Mouse (Mus musculus): Measurements from ENCODE around the gene Hyou1. TPM values are rescaled to one million over a fixed set of nuclear protein-coding genes. Genes with fewer than 3 reads are reported as not detected.
"Not testable (repeated sequence)": the region's sequence is repeated elsewhere in the genome, so short reads cannot be mapped to it uniquely, and the experiment has no call there.

The Hyou1 gene
- polyA plus RNA-seq (2016; fragmentation: Nextera tagmentation; extraction: Ambion mirVana), result 26.7 and 35.8 TPM in 2 replicates

DNA sequence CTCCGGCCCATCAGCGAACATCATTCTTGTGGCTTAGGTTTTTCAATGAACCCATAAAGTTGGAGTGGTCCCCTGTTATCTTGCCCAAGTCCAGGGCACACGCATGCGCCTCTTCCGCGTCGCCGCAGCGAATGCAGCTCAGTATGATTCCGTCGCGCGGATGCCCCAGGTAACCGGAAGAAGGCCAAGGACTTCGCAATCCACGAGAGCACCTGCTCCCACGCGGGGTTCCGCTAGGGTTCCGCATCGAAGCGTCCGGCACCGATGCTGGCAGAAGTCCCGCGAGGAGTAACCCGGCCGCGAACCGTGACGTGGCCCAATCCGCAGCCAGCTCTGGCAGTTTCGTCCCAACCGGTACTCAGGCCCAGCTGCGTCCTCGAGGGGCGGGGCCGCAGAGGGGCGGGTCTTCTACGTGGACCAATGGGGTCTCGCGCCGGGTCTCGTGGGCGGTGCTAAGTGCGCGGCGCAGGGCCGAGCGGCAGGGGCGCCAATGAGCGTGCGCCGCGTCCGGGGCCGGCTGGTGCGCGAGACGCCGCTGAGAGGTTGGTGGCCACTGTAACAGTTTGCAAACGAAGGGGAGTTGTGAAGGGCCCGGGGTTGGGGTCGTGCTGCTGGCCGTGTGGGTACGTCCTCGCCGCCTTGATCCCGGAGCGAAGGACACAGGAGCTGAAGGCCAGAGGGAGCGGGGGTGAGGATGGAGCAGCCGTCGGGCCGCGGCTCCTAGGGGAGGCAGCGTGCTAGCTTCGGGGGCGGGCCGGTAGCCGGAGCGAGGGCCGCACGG lies at the start of gene Hyou1:
Hyou1 (plus strand) TSS at position 437 of the 781 bp plus-strand sequence.
- under 1% methylated on average over 82 of the region's 83 CpGs for WGBS
- Histone ChIP-seq H3K9ac (peak within 1 kb of the TSS; percentile 92), H3K27ac (peak within 1 kb of the TSS; percentile 85), H3K9me3 (no peaks in the 10 kb centered on the region), H3K36me3 (replicated peaks) (peaks cover 31% of the 10 kb centered on the region), H3K4me1 (peaks cover 17% of the 10 kb centered on the region), H3K27me3 (no peaks in the 10 kb centered on the region), H3K4me2 (peak within 1 kb of the TSS; percentile 97), H3K4me3 (replicated peaks) (peak within 1 kb of the TSS; percentile 90)
- ATAC-seq (ENCODE audit: low FRiP score), result peak; percentile 99

DNA sequence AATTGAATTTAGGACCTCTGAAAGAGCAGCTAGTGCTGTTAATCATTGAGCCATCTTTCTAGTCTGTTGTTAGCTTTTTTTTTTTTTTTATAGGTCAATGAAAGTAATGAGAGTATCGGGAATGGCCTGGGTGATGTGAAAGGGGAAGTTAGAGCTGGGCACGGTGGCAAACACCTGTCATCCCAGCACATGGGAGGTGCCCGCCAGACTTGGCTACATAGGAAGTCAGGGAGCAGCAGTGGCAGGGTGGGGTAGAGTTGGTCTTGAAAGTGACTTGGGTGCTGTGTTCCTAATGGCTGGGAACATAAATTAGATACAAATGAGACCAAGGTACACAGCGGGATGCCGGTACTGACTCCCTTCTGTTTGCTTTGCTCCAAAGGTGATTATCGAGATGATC lies 48.6 kb upstream of the Hyou1 start:
- H3K4me1 ChIP-seq, result peaks cover 13% of the 10 kb centered on the region
- no peaks in the 10 kb centered on the region for H3K27me3 ChIP-seq
- no peak for ATAC-seq (ENCODE audit: low FRiP score)
- no peak overlapping the region for H3K9ac ChIP-seq
- no peak overlapping the region for H3K4me3 ChIP-seq (replicated peaks)
- H3K36me3 ChIP-seq (replicated peaks), result peaks cover 49% of the 10 kb centered on the region
- H3K4me2 ChIP-seq, result no peak overlapping the region
- peaks cover 5% of the 10 kb centered on the region; the same call in 1 of the 2 replicates for H3K9me3 ChIP-seq
- 96% methylated on average over 6 of the region's 6 CpGs for WGBS
- no peak overlapping the region for H3K27ac ChIP-seq

DNA sequence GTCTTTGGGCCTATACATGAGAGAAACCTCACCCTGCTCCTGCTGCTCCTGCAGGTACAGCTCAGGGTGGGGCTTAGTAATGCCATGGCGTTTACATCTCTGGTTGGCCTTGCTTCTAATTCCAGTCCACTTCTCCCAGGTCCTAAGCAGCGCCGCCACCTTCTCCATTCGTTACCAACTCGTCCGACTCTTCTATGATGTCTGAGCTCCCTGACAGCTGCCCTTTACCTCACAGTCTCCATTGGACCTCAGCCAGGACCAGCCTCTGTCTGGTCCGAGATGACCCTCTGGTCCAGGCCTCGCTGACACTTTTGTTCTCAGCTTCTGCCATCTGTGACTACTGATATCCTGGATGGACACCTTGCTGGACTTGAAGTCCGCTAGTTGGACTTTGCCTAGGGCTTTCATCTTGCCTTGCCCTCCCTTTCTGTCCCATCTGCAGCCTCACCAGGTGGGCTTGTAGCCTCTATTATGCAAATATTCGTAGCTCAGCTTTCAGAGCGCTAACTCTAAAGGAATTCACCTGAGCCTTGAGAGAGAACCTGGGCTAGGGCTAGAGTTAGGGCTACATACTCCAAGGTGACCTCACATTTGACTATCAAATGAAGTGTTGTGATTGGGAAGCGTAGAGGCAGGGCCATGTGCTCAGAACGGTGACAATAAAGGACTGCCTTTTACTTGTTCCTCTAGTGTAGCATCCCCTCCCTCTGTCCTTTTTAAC lies 46.2 kb upstream of the Hyou1 start:
- Histone ChIP-seq H3K9me3 (peaks cover 5% of the 10 kb centered on the region; the same call in 1 of the 2 replicates), H3K4me1 (peaks cover 22% of the 10 kb centered on the region), H3K9ac (no peak overlapping the region), H3K36me3 (replicated peaks) (peaks cover 65% of the 10 kb centered on the region), H3K4me3 (replicated peaks) (no peak overlapping the region), H3K4me2 (no peak overlapping the region), H3K27me3 (no peaks in the 10 kb centered on the region), H3K27ac (no peak overlapping the region)
- WGBS, result 95% methylated on average over 13 of the region's 13 CpGs
- no peak for ATAC-seq (ENCODE audit: low FRiP score)

DNA sequence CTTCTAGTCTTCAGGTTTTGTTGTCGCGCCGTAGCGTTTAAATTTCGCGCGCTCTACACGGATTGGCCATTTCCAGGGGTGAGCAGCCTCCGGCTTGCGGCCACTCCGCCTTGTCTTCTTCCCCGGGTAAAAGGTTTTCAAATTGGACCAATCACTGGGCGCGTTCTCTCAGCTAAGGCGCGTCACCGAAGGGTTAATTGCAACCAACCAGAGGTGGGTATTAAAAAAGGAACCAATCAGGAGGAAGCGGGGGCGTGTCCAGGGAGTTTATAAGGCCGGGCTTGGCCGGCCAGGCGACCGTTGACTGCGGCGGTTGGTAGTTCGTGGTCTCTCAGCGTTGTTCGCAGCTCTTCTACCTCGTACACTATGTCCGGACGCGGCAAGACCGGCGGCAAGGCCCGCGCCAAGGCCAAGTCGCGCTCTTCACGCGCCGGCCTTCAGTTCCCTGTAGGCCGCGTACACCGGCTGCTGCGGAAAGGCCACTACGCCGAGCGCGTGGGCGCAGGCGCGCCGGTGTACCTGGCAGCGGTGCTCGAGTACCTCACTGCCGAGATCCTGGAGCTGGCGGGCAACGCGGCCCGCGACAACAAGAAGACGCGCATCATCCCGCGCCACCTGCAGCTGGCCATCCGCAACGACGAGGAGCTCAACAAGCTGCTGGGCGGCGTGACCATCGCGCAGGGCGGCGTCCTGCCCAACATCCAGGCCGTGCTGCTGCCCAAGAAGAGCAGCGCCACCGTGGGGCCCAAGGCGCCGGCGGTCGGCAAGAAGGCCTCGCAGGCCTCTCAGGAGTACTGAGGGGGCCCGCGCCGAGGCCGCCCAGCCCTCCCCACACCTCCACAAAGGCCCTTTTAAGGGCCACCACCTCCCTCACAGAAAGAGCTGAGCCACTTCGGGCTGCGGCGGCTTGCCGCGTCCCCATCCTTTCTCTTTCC lies 44.6 kb upstream of the Hyou1 start, which contains the start of gene H2afx:
H2afx (plus strand) TSS at position 299 of the 935 bp plus-strand sequence.
- Histone ChIP-seq H3K9me3 (peaks cover 5% of the 10 kb centered on the region; the same call in 1 of the 2 replicates), H3K27me3 (no peaks in the 10 kb centered on the region), H3K27ac (peak within 1 kb of the TSS; percentile 96), H3K9ac (peak within 1 kb of the TSS; percentile 100), H3K4me1 (peaks cover 23% of the 10 kb centered on the region), H3K4me3 (replicated peaks) (peak within 1 kb of the TSS; percentile 83), H3K36me3 (replicated peaks) (peaks cover 68% of the 10 kb centered on the region), H3K4me2 (peak within 1 kb of the TSS; percentile 69)
- WGBS, result under 1% methylated on average over 87 of the region's 91 CpGs
- ATAC-seq (ENCODE audit: low FRiP score), result peak; percentile 96

DNA sequence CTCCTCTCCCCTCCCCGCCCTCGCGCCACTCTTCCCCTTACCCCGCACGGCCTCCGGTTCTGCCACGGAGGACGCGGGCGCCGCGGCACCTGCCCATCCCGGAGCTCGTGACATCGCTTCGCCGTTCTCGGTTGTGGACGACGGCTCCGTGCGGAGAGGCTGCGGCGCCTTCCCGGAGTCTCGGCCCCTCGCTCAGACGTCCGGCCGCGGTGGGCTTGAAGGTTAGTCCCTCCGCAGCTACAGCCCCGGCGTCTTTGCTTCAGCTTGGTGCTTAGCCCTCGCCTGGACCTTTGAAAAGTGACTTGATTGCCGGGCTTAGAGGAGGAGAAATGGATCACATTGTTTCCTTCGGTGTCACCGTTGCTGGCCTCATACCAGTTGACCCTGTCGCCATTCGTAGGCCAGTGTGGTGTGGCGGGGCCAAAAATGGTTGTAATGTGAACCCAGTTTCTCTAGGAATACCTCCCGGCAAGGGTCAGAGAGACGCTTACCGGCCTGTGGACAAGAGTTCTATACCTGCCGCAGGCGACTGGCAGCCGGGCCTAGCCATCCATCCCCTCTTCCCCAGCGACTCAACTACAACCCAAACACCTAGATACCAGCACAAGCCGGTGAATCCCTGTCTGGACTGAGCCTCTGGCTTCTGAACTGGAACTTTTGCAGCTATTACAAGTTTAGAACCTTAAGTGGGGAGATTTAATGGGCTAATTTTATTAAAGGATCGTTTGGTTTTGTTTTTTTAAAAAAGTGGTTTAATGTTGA lies 43.8 kb upstream of the Hyou1 start:
- ATAC-seq (ENCODE audit: low FRiP score), result no peak
- peaks cover 64% of the 10 kb centered on the region for H3K36me3 ChIP-seq (replicated peaks)

DNA sequence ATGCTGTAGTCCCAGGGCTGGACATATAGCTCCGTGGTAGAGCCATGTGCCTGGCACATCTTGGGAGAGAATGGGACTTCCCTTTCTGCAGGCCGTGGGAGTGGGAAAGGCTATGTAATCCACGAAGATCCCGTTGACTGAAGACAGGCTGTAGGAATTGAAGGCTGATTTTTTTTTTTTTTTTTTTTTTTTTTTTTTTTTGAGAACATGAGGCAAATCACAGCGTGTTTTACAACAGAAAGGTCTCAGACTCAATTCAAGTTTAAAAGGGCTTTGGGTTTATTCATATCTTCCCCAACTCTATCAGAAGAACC lies 43.2 kb upstream of the Hyou1 start:
- peak overlapping the region; percentile 83 for H3K4me3 ChIP-seq (replicated peaks)
- H3K4me1 ChIP-seq, result peaks cover 23% of the 10 kb centered on the region
- peak overlapping the region; percentile 100 for H3K9ac ChIP-seq
- peak overlapping the region; percentile 69 for H3K4me2 ChIP-seq
- H3K27ac ChIP-seq, result peak overlapping the region; percentile 96
- no peak for ATAC-seq (ENCODE audit: low FRiP score)
- no peaks in the 10 kb centered on the region for H3K27me3 ChIP-seq
- peaks cover 5% of the 10 kb centered on the region; the same call in 1 of the 2 replicates for H3K9me3 ChIP-seq
- peaks cover 63% of the 10 kb centered on the region for H3K36me3 ChIP-seq (replicated peaks)
- WGBS, result under 1% methylated on average over 5 of the region's 5 CpGs

More for the DNA sequence above, 43.8 kb upstream of the Hyou1 start:
- under 1% methylated on average over 49 of the region's 50 CpGs for WGBS
- Histone ChIP-seq H3K27me3 (no peaks in the 10 kb centered on the region), H3K4me3 (replicated peaks) (peak overlapping the region; percentile 83), H3K9me3 (peaks cover 5% of the 10 kb centered on the region; the same call in 1 of the 2 replicates), H3K9ac (peak overlapping the region; percentile 100), H3K4me1 (peaks cover 23% of the 10 kb centered on the region), H3K27ac (peak overlapping the region; percentile 96), H3K4me2 (peak overlapping the region; percentile 69)

DNA sequence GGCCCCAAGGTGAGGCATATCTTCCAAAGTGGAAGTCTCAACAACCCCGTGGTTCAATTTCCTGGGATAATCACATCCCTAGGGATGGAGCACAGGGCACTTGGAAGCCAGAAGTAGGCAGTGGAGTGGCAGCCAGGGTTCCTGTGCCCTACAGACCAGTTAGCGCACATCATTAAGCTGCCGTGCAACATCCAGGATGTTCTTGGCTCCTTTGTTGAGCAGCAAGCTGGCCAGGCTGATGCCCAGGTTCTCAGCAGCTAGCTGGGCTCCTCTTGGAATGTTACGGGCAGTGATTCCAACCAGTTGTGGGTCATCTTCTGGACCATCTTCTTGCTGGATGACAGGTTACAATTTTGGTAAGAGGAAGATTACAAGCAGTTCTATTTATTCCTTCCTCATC lies 42.8 kb upstream of the Hyou1 start:
- 25% methylated on average over 4 of the region's 4 CpGs for WGBS
- H3K27ac ChIP-seq, result peak overlapping the region; percentile 15; the same call in 1 of the 2 replicates

DNA sequence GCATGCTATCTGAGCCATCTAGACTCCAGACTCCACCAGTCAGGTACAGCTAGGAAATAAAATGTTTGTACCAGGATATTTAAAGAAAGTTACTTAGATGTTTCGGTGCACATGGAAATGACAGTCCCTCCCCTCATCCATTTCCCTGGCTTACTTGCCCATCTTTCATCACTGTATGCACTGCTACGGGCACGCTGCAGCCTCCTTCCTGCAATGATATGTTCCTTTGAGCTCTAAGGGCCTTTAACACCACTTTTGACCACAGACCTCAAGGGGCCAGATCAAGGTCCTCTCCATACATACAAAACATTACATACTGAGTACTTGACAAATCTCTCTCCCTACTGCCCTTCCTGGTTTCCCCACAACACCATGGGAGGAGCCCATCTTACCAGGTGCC lies 42.3 kb upstream of the Hyou1 start:
- Histone ChIP-seq H3K27ac (peak overlapping the region; percentile 15; the same call in 1 of the 2 replicates), H3K4me1 (peaks cover 23% of the 10 kb centered on the region), H3K27me3 (no peaks in the 10 kb centered on the region), H3K9me3 (peaks cover 5% of the 10 kb centered on the region; the same call in 1 of the 2 replicates), H3K9ac (peak overlapping the region; percentile 100), H3K4me2 (peak overlapping the region; percentile 69), H3K36me3 (replicated peaks) (peaks cover 60% of the 10 kb centered on the region), H3K4me3 (replicated peaks) (peak overlapping the region; percentile 83)
- ATAC-seq (ENCODE audit: low FRiP score), result no peak
- WGBS, result 82% methylated on average over 3 of the region's 3 CpGs

More for the DNA sequence above, 42.8 kb upstream of the Hyou1 start:
- not testable (repeated sequence) for H3K27me3 ChIP-seq; ATAC-seq (ENCODE audit: low FRiP score); H3K9me3 ChIP-seq
- H3K4me1 ChIP-seq, result peaks cover 23% of the 10 kb centered on the region
- H3K9ac ChIP-seq, result peak overlapping the region; percentile 100
- H3K4me3 ChIP-seq (replicated peaks), result peak overlapping the region; percentile 83
- peaks cover 63% of the 10 kb centered on the region for H3K36me3 ChIP-seq (replicated peaks)
- H3K4me2 ChIP-seq, result peak overlapping the region; percentile 69

DNA sequence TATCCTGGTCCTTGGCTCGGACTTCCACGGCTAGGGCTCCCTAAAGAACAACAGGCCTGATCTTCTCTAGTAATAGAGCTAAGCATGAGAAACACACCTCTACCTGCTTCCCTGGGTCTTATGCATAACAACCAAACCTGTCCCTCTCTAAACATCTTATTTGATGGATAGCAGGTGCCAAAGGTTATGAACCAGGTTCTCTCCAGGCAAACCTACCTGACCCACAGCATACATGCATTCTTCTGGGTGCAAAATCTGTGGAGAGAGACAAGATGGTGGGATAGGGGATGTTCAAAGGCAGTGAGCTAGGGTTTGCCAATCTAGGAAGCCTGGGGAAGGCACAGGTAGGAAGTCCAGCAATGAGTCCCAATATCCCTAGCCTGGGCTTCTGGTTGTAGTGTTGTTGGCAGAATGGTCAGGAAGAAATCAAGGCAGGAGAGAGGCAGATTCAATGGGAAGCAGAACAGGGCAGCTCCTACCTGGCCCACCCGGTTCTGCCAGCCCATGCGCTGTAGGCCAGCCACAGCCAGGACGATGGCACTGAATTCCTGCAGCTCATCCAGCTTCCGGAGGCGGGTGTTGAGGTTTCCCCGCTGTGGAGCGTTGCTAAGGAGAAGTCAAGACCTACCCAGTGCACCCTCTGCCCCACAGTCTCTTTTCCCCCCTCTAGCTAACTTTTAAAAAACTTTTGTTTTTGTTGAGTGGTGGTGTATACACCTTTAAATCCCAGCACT lies 41.7 kb upstream of the Hyou1 start:
- Histone ChIP-seq H3K4me1 (peaks cover 27% of the 10 kb centered on the region), H3K36me3 (replicated peaks) (peaks cover 54% of the 10 kb centered on the region), H3K9me3 (peaks cover 5% of the 10 kb centered on the region; the same call in 1 of the 2 replicates), H3K4me3 (replicated peaks) (peak overlapping the region; percentile 83), H3K27ac (peak overlapping the region; percentile 42; the same call in 1 of the 2 replicates), H3K9ac (peak overlapping the region; percentile 100; the same call in 1 of the 2 replicates), H3K4me2 (peak overlapping the region; percentile 69), H3K27me3 (no peaks in the 10 kb centered on the region)
- no peak for ATAC-seq (ENCODE audit: low FRiP score)
- 72% methylated on average over 9 of the region's 9 CpGs for WGBS

DNA sequence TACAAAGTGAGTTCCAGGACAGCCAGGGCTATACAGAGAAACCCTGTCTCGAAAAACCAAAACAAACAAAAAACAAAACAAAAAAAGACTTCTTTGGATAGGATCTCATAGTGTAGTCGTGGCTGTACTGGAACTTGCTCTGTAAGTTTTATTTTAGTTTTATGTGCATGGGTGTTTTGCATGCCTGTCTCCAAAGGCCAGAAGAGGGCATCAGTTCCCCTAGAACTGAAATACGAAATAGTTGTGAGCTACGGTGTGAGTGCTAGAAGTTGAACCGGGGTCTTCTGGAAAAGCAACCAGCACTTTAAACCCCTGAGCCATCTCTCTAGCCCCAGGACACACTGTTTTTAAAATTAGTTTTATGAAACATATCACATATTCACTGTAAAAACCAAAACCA lies 40.7 kb upstream of the Hyou1 start:
- WGBS, result 78% methylated on average over 5 of the region's 5 CpGs
- Histone ChIP-seq H3K4me2 (no peak overlapping the region; the same call in 1 of the 2 replicates), H3K27ac (no peak overlapping the region), H3K36me3 (replicated peaks) (peaks cover 44% of the 10 kb centered on the region), H3K9ac (no peak overlapping the region), H3K4me3 (replicated peaks) (no peak overlapping the region), H3K9me3 (0 out of 2 replicates have a peak, but pooled peaks cover 2% of the 10 kb centered on the region), H3K4me1 (peaks cover 36% of the 10 kb centered on the region), H3K27me3 (no peaks in the 10 kb centered on the region)
- ATAC-seq (ENCODE audit: low FRiP score), result no peak

Data from forebrain, embryonic 12.5 days (tissue).